Mouse (Mus musculus) pancreas, adult 10 weeks (tissue): ENCODE data around the gene Olfr709-ps1. TPM values are rescaled to one million over a fixed set of nuclear protein-coding genes. Genes with fewer than 3 reads are reported as not detected.

Experiments used
- polyA plus RNA-seq: library from polyadenylated mRNA; stranded (reverse); fragments of 350-450 nt; fragmentation: Illumina TruSeq; extraction: RNeasy Lipid Tissue Mini Kit (QIAGEN cat#74804); gene quantifications from one replicate; pipeline ENCODE4 v1.2.3, GENCODE M21; 2015; ENCODE audit warnings: low read depth, low replicate concordance; ENCODE audit not compliant: insufficient read depth

The Olfr709-ps1 gene
- not detected for polyA plus RNA-seq

DNA sequence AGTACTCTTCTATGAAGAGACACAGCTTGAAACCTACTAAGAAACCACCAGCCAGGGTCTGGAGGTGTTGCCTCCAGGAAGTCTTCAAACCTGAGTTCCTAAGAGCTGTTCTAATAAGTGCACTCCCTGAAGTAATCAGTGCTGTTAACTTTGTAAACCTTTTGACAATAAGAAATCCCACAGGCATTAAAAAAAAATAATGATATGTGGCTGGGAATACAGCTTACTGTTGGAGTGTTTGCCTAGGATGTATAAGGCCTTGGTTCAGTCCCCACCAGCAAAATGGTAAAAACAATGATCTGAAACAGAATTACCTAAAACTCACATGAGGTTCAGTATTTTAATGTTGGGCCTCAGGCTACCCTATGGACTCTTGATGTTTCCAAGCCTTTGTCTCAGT is at the start of gene Olfr709-ps1:
Gene Olfr709-ps1, minus strand, starts transcription at position 101 of the 400 bp plus-strand sequence.

DNA sequence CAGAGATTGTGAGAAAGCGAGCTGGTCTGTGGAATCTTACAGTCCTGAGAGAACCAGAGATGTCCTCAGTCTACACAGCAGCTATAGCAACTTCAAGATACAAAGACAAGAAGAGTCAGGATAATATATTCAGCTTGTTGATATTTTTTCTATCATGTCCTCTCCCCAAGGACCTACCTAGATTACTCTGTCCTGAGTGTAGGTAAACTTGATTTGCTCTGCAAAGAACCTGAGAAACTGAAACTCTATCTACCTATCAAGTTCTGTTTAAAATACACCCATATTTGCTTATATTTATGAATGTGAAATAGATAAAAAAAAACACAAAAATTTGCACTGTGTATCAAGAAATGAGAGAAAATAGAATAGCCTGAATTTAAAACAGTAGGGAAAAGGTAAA is 43.3 kb upstream of the Olfr709-ps1 start, which contains the start of gene Olfr711:
Gene Olfr711, minus strand, starts transcription at position 101 of the 400 bp plus-strand sequence.

DNA sequence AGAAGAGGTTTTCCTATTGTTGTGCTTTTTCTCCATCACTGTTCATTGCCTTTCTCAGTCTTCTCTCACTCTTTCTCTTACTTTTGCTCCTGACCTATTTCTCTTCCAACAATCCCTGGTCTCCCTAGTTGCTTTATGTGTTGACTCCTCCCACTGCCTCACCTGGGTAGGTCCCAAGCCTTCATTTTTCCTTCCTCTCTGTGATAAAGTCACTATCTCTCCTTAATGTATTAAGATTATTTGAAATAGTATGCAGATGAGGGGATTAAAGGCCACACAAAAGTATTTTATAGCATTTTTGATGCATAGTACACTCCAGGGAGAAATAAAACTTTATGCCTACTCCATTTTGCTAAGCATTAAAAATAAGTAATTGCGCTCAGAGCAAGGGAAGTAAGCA is 31.8 kb upstream of the Olfr709-ps1 start, which contains the start of gene Olfr6:
Gene Olfr6, minus strand, starts transcription at position 101 of the 400 bp plus-strand sequence.

DNA sequence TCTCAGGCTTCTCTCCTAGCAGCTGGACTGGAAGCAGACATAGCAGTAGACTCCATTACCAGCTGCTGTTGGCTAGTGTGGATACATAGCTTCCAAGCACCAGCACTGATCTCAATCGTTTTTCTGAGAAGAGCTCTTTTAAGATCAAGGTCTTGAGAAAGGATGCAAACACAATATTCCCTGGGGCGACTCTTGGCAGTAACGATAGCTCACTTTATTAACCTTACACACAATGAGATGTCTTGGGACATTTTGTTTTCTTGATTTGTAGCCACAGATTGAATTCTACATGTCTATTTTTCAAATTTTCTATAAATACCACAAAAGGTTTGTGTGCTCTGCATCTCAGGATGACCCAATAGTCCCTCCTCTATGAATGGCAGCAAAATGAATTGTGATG is 16.2 kb upstream of the Olfr709-ps1 start, which contains the start of gene Olfr710:
Gene Olfr710, minus strand, starts transcription at position 101 of the 400 bp plus-strand sequence.

DNA sequence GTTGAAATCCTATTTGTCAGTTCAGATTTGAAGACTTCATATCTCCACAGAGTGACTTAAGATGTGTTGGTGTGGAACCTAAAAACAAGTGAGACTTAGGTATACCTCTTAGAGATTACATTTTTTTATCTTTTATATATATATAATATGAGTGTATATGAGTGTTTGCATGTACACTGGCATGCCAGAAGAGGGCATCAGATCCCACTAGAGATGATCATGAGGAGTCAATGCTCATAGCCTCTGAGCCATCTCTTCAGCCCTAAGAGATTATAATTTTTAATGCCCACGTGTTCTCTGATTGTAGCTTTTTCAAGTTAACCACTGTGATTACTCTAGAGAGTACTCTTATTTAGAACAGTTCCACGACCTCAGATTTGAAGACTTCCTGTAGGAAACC is 24.3 kb downstream of the Olfr709-ps1 start, which contains the start of gene Olfr1532-ps1:
Gene Olfr1532-ps1, plus strand, starts transcription at position 326 of the 400 bp plus-strand sequence.

DNA sequence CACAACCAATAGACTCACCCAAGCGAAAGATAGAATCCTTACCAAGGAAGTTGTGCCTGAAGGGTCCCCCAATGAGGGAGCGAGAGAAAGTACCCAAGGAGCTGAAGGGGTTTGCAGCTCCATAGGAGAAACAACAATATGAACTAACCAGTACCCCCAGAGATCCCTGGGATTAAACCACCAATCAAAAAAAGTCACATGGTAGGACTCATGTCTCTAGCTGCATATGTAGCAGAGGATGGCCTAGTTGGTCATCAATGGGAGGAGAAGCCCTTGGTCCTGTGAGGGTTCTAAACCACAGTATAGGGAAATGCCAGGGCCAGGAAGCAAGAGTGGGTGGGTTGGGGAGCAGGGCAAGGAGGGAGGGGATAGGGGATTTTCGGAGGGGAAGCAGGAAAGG is 30.9 kb downstream of the Olfr709-ps1 start, which contains the start of gene Olfr707:
Gene Olfr707, minus strand, starts transcription at position 101 of the 400 bp plus-strand sequence.

DNA sequence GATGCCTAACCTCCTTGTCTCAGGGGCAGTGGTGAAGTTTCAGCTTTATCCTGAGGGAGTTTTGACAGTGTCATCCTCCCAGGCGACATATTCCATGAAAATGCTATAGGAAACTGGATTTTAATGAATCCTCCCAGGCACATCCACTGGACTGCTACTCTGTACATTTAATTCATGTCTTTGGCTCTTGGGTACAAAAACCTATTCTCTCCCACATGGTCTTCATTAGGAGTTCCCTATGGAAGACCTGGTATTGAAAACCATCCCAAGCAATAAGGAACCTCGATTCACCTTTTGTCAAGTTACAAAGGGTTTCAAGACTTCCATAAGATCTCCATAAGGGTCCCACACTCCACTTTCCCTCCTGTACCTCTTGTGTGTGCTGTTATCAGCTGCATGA is 44.0 kb downstream of the Olfr709-ps1 start, which contains the start of gene Olfr706:
Gene Olfr706, minus strand, starts transcription at position 101 of the 400 bp plus-strand sequence.

DNA sequence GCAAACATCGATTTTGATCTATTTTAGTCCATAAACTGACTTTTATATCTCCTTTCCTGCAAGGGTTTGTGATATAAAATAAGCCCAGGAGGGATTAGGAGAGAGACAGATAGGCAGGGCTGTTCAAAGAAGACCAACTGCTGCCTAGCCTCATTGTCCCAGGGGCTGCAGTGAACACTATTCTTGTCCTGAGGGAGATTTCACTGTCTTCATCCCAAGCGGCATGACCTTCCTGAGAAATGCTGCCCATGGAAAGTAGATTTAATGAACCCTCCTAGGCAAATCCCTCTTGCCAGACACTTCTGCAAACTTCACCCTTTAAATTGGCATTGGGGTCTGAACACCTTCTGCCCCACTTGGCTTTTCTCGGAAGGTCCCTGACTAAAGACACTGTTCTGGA is 55.2 kb downstream of the Olfr709-ps1 start, which contains the start of gene Olfr705:
Gene Olfr705, minus strand, starts transcription at position 101 of the 400 bp plus-strand sequence.

Other genes starting within 250 kb of the Olfr709-ps1 start
- not detected for gene Olfr694, start 240.4 kb downstream of the Olfr709-ps1 start, polyA plus RNA-seq
- not detected for gene Olfr695, start 215.8 kb downstream of the Olfr709-ps1 start, polyA plus RNA-seq
- gene Olfr697, start 189.8 kb downstream of the Olfr709-ps1 start, polyA plus RNA-seq: not detected
- not detected for gene Olfr698, start 176.8 kb downstream of the Olfr709-ps1 start, polyA plus RNA-seq
- gene Olfr699, start 139.0 kb downstream of the Olfr709-ps1 start, polyA plus RNA-seq: not detected
- gene Olfr700, start 123.4 kb downstream of the Olfr709-ps1 start, polyA plus RNA-seq: not detected
- not detected for gene Olfr701, start 118.1 kb downstream of the Olfr709-ps1 start, polyA plus RNA-seq
- gene Olfr702, start 98.3 kb downstream of the Olfr709-ps1 start, polyA plus RNA-seq: not detected
- gene Olfr703, start 88.9 kb downstream of the Olfr709-ps1 start, polyA plus RNA-seq: not detected
- not detected for gene Olfr704, start 69.0 kb downstream of the Olfr709-ps1 start, polyA plus RNA-seq
- not detected for gene Olfr705, start 55.3 kb downstream of the Olfr709-ps1 start, polyA plus RNA-seq
- not detected for gene Olfr706, start 44.1 kb downstream of the Olfr709-ps1 start, polyA plus RNA-seq
- not detected for gene Olfr707, start 31.0 kb downstream of the Olfr709-ps1 start, polyA plus RNA-seq
- not detected for gene Olfr1532-ps1, start 24.2 kb downstream of the Olfr709-ps1 start, polyA plus RNA-seq
- not detected for gene Olfr710, start 16.1 kb upstream of the Olfr709-ps1 start, polyA plus RNA-seq
- gene Olfr6, start 31.7 kb upstream of the Olfr709-ps1 start, polyA plus RNA-seq: not detected
- gene Olfr711, start 43.2 kb upstream of the Olfr709-ps1 start, polyA plus RNA-seq: not detected
- gene Olfr2, start 73.9 kb upstream of the Olfr709-ps1 start, polyA plus RNA-seq: not detected
- gene Olfr713, start 99.0 kb upstream of the Olfr709-ps1 start, polyA plus RNA-seq: not detected
- not detected for gene Olfr714, start 138.8 kb upstream of the Olfr709-ps1 start, polyA plus RNA-seq
- not detected for gene Olfr17, start 161.0 kb upstream of the Olfr709-ps1 start, polyA plus RNA-seq
- not detected for gene Olfr715b, start 178.2 kb upstream of the Olfr709-ps1 start, polyA plus RNA-seq
- gene Olfr715, start 198.9 kb upstream of the Olfr709-ps1 start, polyA plus RNA-seq: not detected
- gene Olfr716, start 206.1 kb upstream of the Olfr709-ps1 start, polyA plus RNA-seq: not detected
- gene Nlrp14, start 234.8 kb upstream of the Olfr709-ps1 start, polyA plus RNA-seq: not detected